Mouse (Mus musculus) thymus, postnatal 36 days (tissue): ENCODE measurements around the gene Hspb2.

Experiments
- DNase-seq, 2 experiments: peaks; one replicate each; pipeline ENCODE4 v3.0.0; 2022; ENCODE audit warnings: mixed read lengths in 2 of 2

The Hspb2 gene

DNA sequence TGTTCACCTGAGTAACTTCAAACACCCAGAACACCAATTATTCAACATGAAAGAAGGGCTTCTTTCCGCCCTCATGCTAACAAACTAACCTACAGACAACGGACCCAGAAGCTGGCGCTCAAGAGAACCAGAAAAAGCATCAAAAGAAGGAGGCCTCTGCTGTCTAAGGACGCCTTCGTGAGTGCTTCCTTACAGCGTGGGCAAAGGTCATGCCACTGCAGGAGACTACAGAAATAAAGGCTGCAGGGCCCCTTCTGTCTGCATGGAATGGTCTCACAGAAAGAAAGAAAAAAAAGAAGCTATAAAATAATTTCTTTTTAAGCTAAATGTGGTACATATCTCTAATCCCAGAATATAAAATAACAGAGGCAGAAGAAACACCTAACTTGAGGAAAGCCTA is 47.2 kb downstream of the Hspb2 start:
- no peak for DNase-seq
